Mouse (Mus musculus) lung, embryonic 14.5 days (tissue): ENCODE measurements around the gene Itih1. TPM values are rescaled to one million over a fixed set of nuclear protein-coding genes. Genes with fewer than 3 reads are reported as not detected.

ENCODE experiments used
- ATAC-seq: fragments of 200-750 bp; cut with Nextera tagmentation; 2 replicates; pipeline ENCODE4 v1.8.0; 2017; ENCODE audit warnings: mild to moderate bottlenecking, moderate TSS enrichment, moderate library complexity; ENCODE audit not compliant: insufficient read depth
- DNase-seq: peaks from one replicate; pipeline ENCODE4 v3.0.0-alpha.2; 2015
- H3K27ac ChIP-seq: fragments of 300-500 bp; sonication (generic); 2 replicates; pipeline ENCODE4 v1.5.1; 2014; ENCODE audit warnings: low read depth, mild to moderate bottlenecking, moderate library complexity
- H3K27me3 ChIP-seq: fragments of 300-500 bp; sonication (generic); 2 replicates; pipeline ENCODE4 v1.6.1; 2014; ENCODE audit warnings: low read length, control low read depth; ENCODE audit not compliant: insufficient read depth
- H3K36me3 ChIP-seq: fragments of 300-500 bp; sonication (generic); 2 replicates; pipeline ENCODE4 v1.6.1; 2014; ENCODE audit warnings: control low read depth; ENCODE audit not compliant: insufficient read depth
- H3K4me1 ChIP-seq: fragments of 300-500 bp; sonication (generic); 2 replicates; pipeline ENCODE4 v1.6.1; 2014; ENCODE audit warnings: antibody characterized with exemption, control low read depth; ENCODE audit not compliant: insufficient read depth
- H3K4me2 ChIP-seq: fragments of 300-500 bp; sonication (generic); 2 replicates; pipeline ENCODE4 v1.6.1; 2014; ENCODE audit warnings: mild to moderate bottlenecking
- H3K4me3 ChIP-seq: fragments of 300-500 bp; sonication (generic); 2 replicates; pipeline ENCODE4 v1.5.1; 2014; ENCODE audit warnings: low read depth, low read length
- H3K9ac ChIP-seq: fragments of 300-500 bp; sonication (generic); 2 replicates; pipeline ENCODE4 v1.6.1; 2014
- H3K9me3 ChIP-seq: fragments of 300-500 bp; sonication (generic); 2 replicates; pipeline ENCODE4 v1.6.1; 2016; ENCODE audit warnings: low read depth, low read length, control low read depth
- CTCF ChIP-seq: IDR thresholded peaks from 2 replicates; pipeline ENCODE4 v1.5.1; 2016; ENCODE audit warnings: antibody characterized with exemption, low read depth
- WGBS: fragments of 180-500 bp; shearing (Covaris S2); extraction: QIAGEN DNeasy Blood & Tissue Kit; methylation state at CpG from one replicate; pipeline ENCODE4 v1.1.7; 2014; 5-methylcytosine and 5-hydroxymethylcytosine counted together
- polyA plus RNA-seq: library from polyadenylated mRNA; unstranded; fragments of >200 nt; fragmentation: Nextera tagmentation; extraction: Ambion mirVana; gene quantifications from 2 replicates; pipeline ENCODE4 v1.2.1, GENCODE M21; 2014

The Itih1 gene
- polyA plus RNA-seq, 1 experiment from 2014 or later, result not detected

- Histone ChIP-seq H3K27me3 (no peaks in the 10 kb centered on the region), H3K27ac (no peak overlapping the region), H3K9ac (no peak overlapping the region), H3K9me3 (no peaks in the 10 kb centered on the region), H3K4me2 (no peak overlapping the region), H3K36me3 (no peaks in the 10 kb centered on the region), H3K4me1 (0 out of 2 replicates have a peak, but pooled peaks cover 3% of the 10 kb centered on the region), H3K4me3 (no peak overlapping the region)
- WGBS, result 89% methylated on average over 10 of the region's 10 CpGs
- ATAC-seq (no peak), DNase-seq (no peak)
- no peak for TF ChIP-seq CTCF
Measured at GRCm38 (mm10) chr14:30949986-30950385, 6.9 kb upstream of the Itih1 start.

- Histone ChIP-seq H3K36me3 (no peaks in the 10 kb centered on the region), H3K27ac (no peak overlapping the region), H3K4me3 (no peak overlapping the region), H3K9ac (no peak overlapping the region), H3K27me3 (no peaks in the 10 kb centered on the region), H3K4me2 (no peak overlapping the region), H3K4me1 (no peaks in the 10 kb centered on the region), H3K9me3 (no peaks in the 10 kb centered on the region)
- ATAC-seq (no peak), DNase-seq (no peak)
- 72% methylated on average over 2 of the region's 2 CpGs for WGBS
- no peak for TF ChIP-seq CTCF
Measured at GRCm38 (mm10) chr14:30944745-30945144, 1.7 kb upstream of the Itih1 start.

GRCm38 (mm10) chr14:30943860-30944674 is 978 bp upstream of the Itih1 start:
- TF ChIP-seq CTCF, result peak; percentile 86
- Histone ChIP-seq H3K4me2 (no peak overlapping the region), H3K9me3 (no peaks in the 10 kb centered on the region), H3K36me3 (no peaks in the 10 kb centered on the region), H3K27ac (no peak overlapping the region), H3K4me3 (no peak overlapping the region), H3K4me1 (no peaks in the 10 kb centered on the region), H3K27me3 (no peaks in the 10 kb centered on the region), H3K9ac (no peak overlapping the region)
- 54% methylated on average over 11 of the region's 11 CpGs for WGBS
- ATAC-seq (peak; percentile 44), DNase-seq (peak; percentile 85)

GRCm38 (mm10) chr14:30942254-30942653 is 835 bp downstream of the Itih1 start:
- Histone ChIP-seq H3K27ac (no peak overlapping the region), H3K4me3 (no peak overlapping the region), H3K27me3 (no peaks in the 10 kb centered on the region), H3K4me2 (no peak overlapping the region), H3K4me1 (no peaks in the 10 kb centered on the region), H3K36me3 (no peaks in the 10 kb centered on the region), H3K9ac (no peak overlapping the region), H3K9me3 (no peaks in the 10 kb centered on the region)
- 81% methylated on average over 4 of the region's 4 CpGs for WGBS
- DNase-seq, result no peak
- ATAC-seq, result no peak
- TF ChIP-seq CTCF, result no peak

GRCm38 (mm10) chr14:30933351-30933750 is 9.7 kb downstream of the Itih1 start:
- Histone ChIP-seq H3K4me2 (no peak overlapping the region), H3K27me3 (no peaks in the 10 kb centered on the region), H3K36me3 (no peaks in the 10 kb centered on the region), H3K27ac (no peak overlapping the region), H3K9ac (no peak overlapping the region), H3K9me3 (no peaks in the 10 kb centered on the region), H3K4me3 (no peak overlapping the region), H3K4me1 (no peaks in the 10 kb centered on the region)
- ATAC-seq (no peak), DNase-seq (no peak)
- TF ChIP-seq CTCF, result no peak
- 79% methylated on average over 9 of the region's 9 CpGs for WGBS

GRCm38 (mm10) chr14:30930386-30930785 is 12.7 kb downstream of the Itih1 start:
- whole genome bisulfite sequencing, result 86% methylated on average over 4 of the region's 4 CpGs
- Histone ChIP-seq H3K9ac (no peak overlapping the region), H3K4me3 (no peak overlapping the region), H3K4me1 (no peaks in the 10 kb centered on the region), H3K36me3 (no peaks in the 10 kb centered on the region), H3K9me3 (no peaks in the 10 kb centered on the region), H3K4me2 (no peak overlapping the region), H3K27me3 (no peaks in the 10 kb centered on the region), H3K27ac (no peak overlapping the region)
- ATAC-seq (no peak), DNase-seq (no peak)
- no peak for TF ChIP-seq CTCF

GRCm38 (mm10) chr14:30925492-30925891 is 17.6 kb downstream of the Itih1 start:
- H3K27ac ChIP-seq, result no peak overlapping the region
- H3K4me3 ChIP-seq, result no peak overlapping the region
- WGBS, result 89% methylated on average over 3 of the region's 3 CpGs
- no peak overlapping the region for H3K4me2 ChIP-seq
- H3K9me3 ChIP-seq, result no peaks in the 10 kb centered on the region
- H3K27me3 ChIP-seq, result no peaks in the 10 kb centered on the region
- H3K36me3 ChIP-seq, result no peaks in the 10 kb centered on the region
- peaks cover 4% of the 10 kb centered on the region; the same call in 1 of the 2 replicates for H3K4me1 ChIP-seq
- no peak for TF ChIP-seq CTCF
- H3K9ac ChIP-seq, result no peak overlapping the region
- DNase-seq (no peak), ATAC-seq (no peak)
